Mouse (Mus musculus): Measurements from ENCODE around the gene Tshr.

DNA sequence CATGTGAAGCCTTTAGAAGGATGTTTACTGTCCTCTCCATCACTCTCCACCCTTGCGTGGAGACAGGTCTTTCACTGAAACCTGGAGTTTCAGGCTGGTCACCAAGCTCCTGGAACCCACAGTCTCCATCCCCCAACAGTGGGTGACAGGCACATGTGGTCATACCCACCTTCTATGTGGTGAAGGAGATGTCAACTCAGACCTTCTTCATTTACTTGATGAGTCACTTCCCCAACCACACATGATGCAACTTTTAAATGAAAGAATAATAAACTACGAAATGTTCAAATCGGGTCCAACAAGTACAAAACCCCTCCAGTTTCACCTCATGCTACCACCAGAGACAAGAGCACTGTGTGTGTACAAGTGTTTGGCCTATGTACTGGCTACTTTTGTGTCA lies 200.8 kb downstream of the Tshr start:
- TF ChIP-seq POLR2A (IDR thresholded peaks at IDR 0.05; ENCODE audit: insufficient read depth, low read depth, low read length) (no peak), CTCF (IDR thresholded peaks at IDR 0.05; ENCODE audit: insufficient read depth, low read depth, low read length) (no peak)

Data from olfactory bulb, adult 2 months (tissue).